Mouse (Mus musculus) central nervous system, embryonic 14 days (tissue): ENCODE data around the gene Tmem238. TPM values are rescaled to one million over a fixed set of nuclear protein-coding genes. Genes with fewer than 3 reads are reported as not detected.

Experiments
- polyA plus RNA-seq: library from polyadenylated mRNA; depleted of rRNA; stranded (reverse); fragments of >200 nt; gene quantifications from 2 replicates; pipeline ENCODE4 v1.2.3, GENCODE M21; 2012; rRNA removed

The Tmem238 gene
- 3.9 and 5.6 TPM in 2 replicates for polyA plus RNA-seq

DNA sequence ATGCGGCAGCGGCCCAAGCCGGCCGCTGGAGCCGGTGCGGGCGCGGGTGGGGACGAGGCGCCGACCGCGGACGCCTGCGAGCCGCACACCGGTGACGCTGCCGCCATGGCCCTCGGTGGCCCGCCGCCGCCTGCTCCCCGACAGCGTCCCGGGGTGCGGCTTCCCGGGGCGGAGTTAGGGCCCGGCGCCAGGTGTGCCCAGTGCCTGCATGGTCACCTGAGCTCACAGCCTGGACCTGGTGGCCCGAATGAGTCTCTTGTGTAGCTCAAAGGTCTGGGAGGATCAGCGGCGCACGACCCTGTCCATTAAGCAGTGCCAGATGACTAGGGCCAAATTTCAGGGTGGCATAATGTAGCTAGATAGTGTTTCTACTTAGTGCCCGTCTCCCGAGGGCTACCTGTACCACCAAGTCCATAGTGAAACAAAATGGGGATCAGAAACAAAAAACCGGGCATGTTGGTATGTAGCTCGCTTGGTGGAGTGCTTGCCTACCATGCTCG, at the start of gene Tmem238:
Gene Tmem238 (minus strand): TSS at position 221 of the 500 bp plus-strand sequence.

DNA sequence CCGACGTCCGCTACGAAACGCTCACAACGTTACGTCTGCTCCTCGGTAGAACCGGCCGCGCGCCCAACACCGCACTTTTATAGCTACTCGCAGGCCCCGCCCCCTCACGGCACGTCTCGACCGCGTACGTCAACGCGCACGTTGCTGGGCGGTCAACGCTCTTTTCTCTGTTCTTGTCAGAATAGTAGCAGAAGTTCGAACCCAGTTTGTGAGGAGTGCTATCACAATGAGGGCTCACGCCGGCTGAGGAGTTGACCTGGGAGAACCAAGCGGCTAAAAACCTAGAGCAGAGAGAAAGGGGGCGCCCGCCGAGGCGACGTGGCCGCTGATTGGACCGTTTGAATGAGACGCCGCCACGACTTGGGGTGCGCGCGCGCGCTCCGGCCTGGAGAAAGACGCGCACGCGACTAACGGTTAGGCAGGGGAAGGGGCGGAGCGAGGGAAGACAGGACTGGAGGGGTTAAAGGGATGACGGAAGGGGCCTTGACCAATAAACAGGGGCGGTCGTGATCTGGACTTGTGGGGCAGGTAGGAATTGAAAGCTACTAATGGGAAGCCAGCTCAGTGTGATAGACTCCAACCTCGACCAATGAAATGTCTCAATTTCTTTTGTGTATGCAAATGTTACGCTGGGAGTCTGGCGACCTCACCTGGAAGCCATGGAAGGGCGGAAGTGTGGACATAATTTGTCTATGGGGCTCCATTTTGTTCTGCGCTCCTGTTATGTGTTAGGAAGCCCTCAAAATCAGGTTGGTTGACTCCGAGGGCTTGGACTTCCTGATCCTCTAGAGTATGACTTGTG, 23.0 kb upstream of the Tmem238 start, which contains the start of gene Ube2s:
Gene Ube2s (minus strand): TSS at position 288 of the 802 bp plus-strand sequence.

DNA sequence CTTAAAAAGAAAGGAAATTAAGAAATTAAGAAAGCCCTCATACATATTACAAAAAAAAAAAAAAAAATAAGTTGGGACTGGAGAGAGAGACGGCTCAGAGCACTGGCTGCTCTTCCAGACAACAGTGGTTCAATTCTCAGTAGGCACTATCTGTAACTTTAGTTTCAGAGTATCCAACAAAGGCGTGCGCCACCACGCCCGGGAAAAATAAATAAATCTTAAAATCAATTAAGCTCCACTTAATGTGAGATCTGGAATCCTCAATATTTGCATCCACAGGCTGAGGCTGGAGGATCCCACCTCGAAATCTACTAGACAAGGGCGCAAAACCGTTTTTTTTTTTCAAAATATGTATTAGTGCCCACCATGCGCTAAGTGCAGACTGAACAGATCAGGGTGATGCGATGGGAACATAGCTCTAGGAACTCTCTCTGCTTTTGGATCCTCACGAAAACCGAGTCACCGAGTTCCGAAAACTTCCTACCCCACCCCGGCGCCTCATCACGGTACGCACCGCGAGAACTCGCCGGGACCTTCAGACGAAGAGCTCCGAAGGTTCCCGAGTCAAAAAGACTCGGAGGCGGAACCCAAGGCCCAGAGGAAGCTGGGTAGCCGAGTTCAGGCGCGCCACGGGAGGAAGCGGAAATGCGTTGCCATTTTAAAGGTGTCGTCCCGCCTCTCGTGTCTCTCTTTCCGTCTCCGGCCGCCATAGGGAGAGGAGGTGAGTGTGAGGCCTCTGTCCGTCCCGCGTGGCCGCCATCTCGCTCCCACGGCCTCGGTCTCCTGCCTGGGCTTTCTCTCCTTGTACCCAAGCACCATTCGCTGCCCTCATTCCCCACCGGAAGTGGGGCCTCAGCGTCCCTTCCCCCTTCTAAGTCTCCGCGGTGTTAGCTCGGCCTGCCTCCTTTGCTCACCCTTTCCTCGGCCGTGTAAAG, 3.1 kb upstream of the Tmem238 start, which contains the start of gene Rpl28:
Gene Rpl28 (plus strand): TSS at position 597 of the 935 bp plus-strand sequence.

DNA sequence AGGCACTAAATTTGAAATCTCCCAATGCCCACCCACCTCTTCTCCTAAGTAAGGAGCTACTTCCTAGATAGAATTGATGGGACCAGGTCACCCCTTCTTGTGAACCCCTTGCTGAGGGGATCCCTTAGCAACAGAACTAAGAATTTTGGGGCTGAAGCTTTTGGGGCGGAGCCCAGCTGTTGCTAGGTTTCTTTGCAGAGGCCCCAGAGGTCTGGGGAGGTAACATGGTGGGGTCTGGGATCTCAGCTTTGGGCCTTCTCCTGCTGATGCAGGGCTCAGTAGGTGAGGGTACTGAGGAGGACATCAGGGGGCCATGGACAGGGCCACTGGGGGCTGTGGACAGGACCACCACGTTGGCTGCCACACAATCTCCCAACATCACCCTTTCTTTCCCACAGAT, 6.7 kb downstream of the Tmem238 start, which contains the start of the genes Il11 and Tmem190:
Gene Il11 (minus strand): TSS at position 101 of the 400 bp plus-strand sequence.
Gene Tmem190 (plus strand): TSS at position 179 of the 400 bp plus-strand sequence.

DNA sequence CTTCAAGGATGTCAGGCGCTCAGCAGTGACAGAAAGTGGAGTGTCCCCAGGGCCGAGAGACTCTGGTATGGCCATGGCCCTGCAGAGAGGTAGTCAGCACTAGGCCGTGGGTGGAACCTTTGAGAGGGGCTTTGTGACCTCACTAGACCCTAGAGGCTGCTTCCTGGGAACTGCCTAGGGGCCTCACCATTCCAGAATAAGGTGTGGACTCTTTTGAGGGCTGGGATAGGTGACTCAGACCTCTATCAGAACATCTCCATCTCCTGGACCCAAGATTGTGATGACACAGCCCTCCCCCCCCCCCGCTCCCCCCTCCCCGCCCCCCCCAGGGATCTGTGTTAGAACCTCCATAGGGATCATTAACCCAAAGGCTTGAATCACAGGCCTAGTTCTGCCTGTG, 18.3 kb downstream of the Tmem238 start, which contains the start of gene Fam71e2:
Gene Fam71e2 (minus strand): TSS at position 101 of the 400 bp plus-strand sequence.

DNA sequence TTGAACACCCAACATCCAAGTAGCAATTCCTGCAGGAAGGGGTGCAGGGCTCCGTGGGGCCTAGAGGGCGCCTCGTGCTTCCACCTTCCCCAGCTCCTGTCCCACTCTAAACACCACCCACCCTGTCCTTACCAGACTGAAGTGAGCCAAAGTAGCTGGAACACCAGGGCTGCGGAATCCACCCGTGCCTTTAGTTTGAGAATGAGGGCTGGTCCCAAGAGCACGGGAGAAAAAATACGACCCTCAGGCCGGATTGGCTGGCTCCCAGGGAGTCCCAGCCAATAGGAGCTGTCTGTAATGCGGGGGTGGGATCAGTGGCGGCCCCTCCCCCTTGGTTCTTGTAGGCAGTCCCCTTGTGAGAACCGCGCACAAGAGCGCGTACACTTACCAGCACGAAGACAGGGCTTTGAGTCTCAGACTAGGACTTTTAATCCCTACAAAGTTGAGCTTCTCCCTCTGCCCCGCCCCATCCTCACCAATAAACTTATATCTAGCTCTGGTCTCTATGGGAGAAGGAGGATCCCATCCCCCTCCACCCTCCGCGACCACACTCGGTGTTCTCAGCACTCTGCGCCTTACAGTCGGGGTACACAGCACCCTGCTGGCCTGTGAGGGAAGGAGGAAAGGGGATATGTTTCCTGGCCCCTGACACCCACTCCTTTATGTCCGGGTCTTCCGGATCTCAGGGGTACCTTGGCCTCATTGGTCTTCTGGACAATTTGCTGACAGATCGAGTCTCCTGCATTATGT, 36.5 kb downstream of the Tmem238 start, which contains the start of gene Cox6b2:
Gene Cox6b2 (minus strand): TSS at position 274 of the 750 bp plus-strand sequence.

DNA sequence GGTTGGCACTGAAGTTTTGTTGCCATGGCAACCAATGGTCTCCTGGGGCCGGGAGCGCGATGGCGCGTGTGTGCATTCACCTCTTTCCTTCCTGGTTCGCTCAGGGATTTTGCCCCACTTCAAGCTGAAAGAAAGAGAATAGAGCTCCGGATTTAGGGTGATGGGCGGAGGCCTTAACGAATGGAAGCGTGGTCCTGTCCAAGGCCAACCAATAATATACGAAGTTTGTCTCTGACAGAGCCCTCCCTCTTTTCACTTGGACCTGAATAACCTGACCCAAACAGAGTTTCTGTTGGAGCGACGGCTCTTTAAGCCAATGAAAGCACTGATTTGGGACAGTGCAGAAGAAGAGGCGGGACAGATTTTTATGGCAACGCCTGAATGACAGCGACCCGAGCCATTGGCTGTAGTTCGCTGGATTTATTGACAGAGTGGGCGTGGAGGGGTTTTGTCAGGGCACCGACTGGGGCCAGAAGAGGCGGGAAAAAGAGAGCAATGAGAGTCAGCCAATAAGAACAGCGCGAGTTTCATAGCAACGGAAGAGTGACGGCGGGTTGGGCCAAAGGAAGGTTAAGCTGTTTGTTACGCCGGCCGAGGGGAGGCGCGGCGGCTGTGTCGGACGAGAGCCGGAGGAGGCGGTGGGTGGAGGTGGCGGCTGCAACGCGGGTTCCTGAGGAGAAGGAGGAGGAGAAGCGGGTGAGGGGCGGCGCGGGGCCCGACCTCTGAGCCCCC, 49.7 kb downstream of the Tmem238 start, which contains the start of gene Kmt5c:
Gene Kmt5c (plus strand): TSS at position 572 of the 732 bp plus-strand sequence.

Other genes with a start within 250 kb of the Tmem238 start
- gene Syt5, start 242.1 kb downstream of the Tmem238 start, polyA plus RNA-seq, result 74.4 and 85.2 TPM in 2 replicates
- 0.98 and 1.2 TPM in 2 replicates for gene Ptprh, start 185.6 kb downstream of the Tmem238 start, polyA plus RNA-seq
- gene Tmem86b, start 158.2 kb downstream of the Tmem238 start, polyA plus RNA-seq, result 59.1 and 59.5 TPM in 2 replicates
- 110 and 116 TPM in 2 replicates for gene Ppp6r1, start 130.6 kb downstream of the Tmem238 start, polyA plus RNA-seq
- 75.4 and 76.6 TPM in 2 replicates for gene Hspbp1, start 104.6 kb downstream of the Tmem238 start, polyA plus RNA-seq
- gene Brsk1, start 99.1 kb downstream of the Tmem238 start, polyA plus RNA-seq, result 107 and 116 TPM in 2 replicates
- 0.05 and 0.06 TPM in 2 replicates for gene Tmem150b, start 64.4 kb downstream of the Tmem238 start, polyA plus RNA-seq
- 175 and 185 TPM in 2 replicates for gene Kmt5c, start 49.5 kb downstream of the Tmem238 start, polyA plus RNA-seq
- gene Cox6b2, start 36.6 kb downstream of the Tmem238 start, polyA plus RNA-seq, result 37.5 and 49.7 TPM in 2 replicates
- not detected in 2 replicates for gene Fam71e2, start 18.4 kb downstream of the Tmem238 start, polyA plus RNA-seq
- 0.34 and 0.39 TPM in 2 replicates for gene Il11, start 6.8 kb downstream of the Tmem238 start, polyA plus RNA-seq
- not detected in 2 replicates for gene Tmem190, start 6.7 kb downstream of the Tmem238 start, polyA plus RNA-seq
- 362 and 481 TPM in 2 replicates for gene Rpl28, start 3.2 kb upstream of the Tmem238 start, polyA plus RNA-seq
- 465 and 518 TPM in 2 replicates for gene Ube2s, start 22.9 kb upstream of the Tmem238 start, polyA plus RNA-seq
- gene Shisa7, start 55.0 kb upstream of the Tmem238 start, polyA plus RNA-seq, result 106 and 108 TPM in 2 replicates
- 2.7 and 3.3 TPM in 2 replicates for gene Isoc2b, start 80.6 kb upstream of the Tmem238 start, polyA plus RNA-seq
- 8.8 and 9.2 TPM in 2 replicates for gene Isoc2a, start 87.5 kb upstream of the Tmem238 start, polyA plus RNA-seq
- 0.53 and 0.79 TPM in 2 replicates for gene Gm36210, start 116.9 kb upstream of the Tmem238 start, polyA plus RNA-seq
- gene Zfp628, start 125.6 kb upstream of the Tmem238 start, polyA plus RNA-seq, result 13.4 and 14.8 TPM in 2 replicates
- gene Nat14, start 132.4 kb upstream of the Tmem238 start, polyA plus RNA-seq, result 21.3 and 21.4 TPM in 2 replicates
- gene Ssc5d, start 136.1 kb upstream of the Tmem238 start, polyA plus RNA-seq, result 2.8 and 6.2 TPM in 2 replicates
- gene Sbk2, start 174.8 kb upstream of the Tmem238 start, polyA plus RNA-seq, result 0.07 and 0.23 TPM in 2 replicates
- gene Sbk3, start 181.5 kb upstream of the Tmem238 start, polyA plus RNA-seq, result 0.95 and 1.2 TPM in 2 replicates
- 142 and 145 TPM in 2 replicates for gene Zfp579, start 206.5 kb upstream of the Tmem238 start, polyA plus RNA-seq
- 9.8 and 12.6 TPM in 2 replicates for gene Zfp524, start 224.8 kb upstream of the Tmem238 start, polyA plus RNA-seq
- gene Fiz1, start 225.0 kb upstream of the Tmem238 start, polyA plus RNA-seq, result 47.0 and 53.2 TPM in 2 replicates
- gene Gm44973, start 225.8 kb upstream of the Tmem238 start, polyA plus RNA-seq, result 0.09 TPM in 1 of 2 replicates, not detected in the other
- gene Zfp865, start 230.7 kb upstream of the Tmem238 start, polyA plus RNA-seq, result 41.1 and 43.7 TPM in 2 replicates
- 38.6 and 43.6 TPM in 2 replicates for gene Ccdc106, start 230.9 kb upstream of the Tmem238 start, polyA plus RNA-seq
- not detected in 2 replicates for gene 4632433K11Rik, start 244.5 kb upstream of the Tmem238 start, polyA plus RNA-seq
- 7.1 and 7.4 TPM in 2 replicates for gene Zfp784, start 248.8 kb upstream of the Tmem238 start, polyA plus RNA-seq